Mouse (Mus musculus) MEL (cell line): ENCODE data around the gene Prr15l.

Source experiments
- CHD2 ChIP-seq: IDR thresholded peaks from 2 replicates; pipeline ENCODE4 v1.6.1; 2011; ENCODE audit warnings: low read length, improper control_type of control experiment
- SIN3A ChIP-seq: IDR thresholded peaks from 2 replicates; pipeline ENCODE4 v1.6.1; 2012; ENCODE audit warnings: low read length, improper control_type of control experiment, inconsistent platforms

GRCm38 (mm10) chr11:96975511-96976378 lies 47.8 kb downstream of the Prr15l start:
- TF ChIP-seq CHD2 = no peak
- TF ChIP-seq SIN3A = no peak
